Mouse (Mus musculus): ENCODE measurements around the gene Sdc4.

DNA sequence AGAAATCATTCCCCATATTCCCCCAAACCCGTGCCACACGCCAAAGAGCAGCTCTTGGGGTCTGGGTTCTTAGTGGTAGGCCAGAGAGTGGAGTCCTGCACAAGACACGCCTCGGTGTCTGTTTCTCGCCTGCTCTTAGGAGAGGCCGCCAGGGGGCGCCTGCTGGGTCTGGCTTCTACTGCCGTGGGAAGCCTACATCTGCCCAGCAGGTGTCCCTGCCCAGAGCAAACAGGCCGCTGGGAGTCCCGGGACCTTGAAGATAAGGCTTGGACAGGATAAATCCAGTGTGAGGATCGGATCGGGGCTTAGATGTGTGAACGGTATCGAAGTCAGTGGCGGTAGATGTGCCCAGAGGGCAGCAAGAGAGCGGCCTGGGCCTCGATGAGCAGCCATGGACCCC, 40.8 kb downstream of the Sdc4 start, which contains the start of gene Rbpjl:
- no peak for TF ChIP-seq GATA1 (IDR thresholded peaks at IDR 0.05; ENCODE audit: borderline replicate concordance, low read length)
- TF ChIP-seq FLI1 (IDR thresholded peaks at IDR 0.05; ENCODE audit: low read length) = no peak

Measured in megakaryocyte, embryonic 14.5 days (primary cell).